Mouse (Mus musculus) left cerebral cortex, adult 18-20 months (tissue): ENCODE data around the gene Rnf212. TPM values are rescaled to one million over a fixed set of nuclear protein-coding genes. Genes with fewer than 3 reads are reported as not detected.

Experiments
- DNase-seq, 2 experiments: peaks; one replicate each; pipeline ENCODE4 v3.0.0; 2021 to 2022; ENCODE audit warnings: low spot score in 2 of 2, mixed read lengths in 1 of 2
- total RNA-seq, 2 experiments: library from RNA; stranded (reverse); gene quantifications; 2 replicates each; pipeline ENCODE4 v1.2.3; 2021

The Rnf212 gene
- total RNA-seq, 2 experiments from 2014 or later = not detected

DNA sequence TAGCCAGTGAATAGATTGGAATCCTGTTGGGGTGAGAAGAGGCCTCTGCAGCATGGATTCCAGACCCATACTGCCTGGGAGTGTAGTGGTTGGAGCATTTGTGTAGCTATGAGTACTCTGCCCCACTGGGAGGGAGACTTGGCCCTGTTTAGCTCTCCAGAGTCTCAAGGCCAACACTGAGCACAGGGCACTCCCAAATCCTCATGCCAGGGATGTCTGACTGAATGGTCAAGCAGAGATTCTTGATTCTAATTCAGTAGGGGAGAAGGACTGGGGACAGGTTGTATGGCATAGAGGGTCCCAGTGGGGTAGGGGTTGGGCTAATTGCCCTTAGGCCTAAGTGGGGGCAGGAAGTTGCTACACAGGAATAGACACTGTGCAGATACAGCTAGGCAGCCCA, 61.1 kb downstream of the Rnf212 start:
- DNase-seq = no peak

GRCm38 (mm10) chr5:108713096-108713495, 61.7 kb downstream of the Rnf212 start:
- DNase-seq = no peak

- DNase-seq = no peak
Observed at GRCm38 (mm10) chr5:108711968-108712367, 62.8 kb downstream of the Rnf212 start.

GRCm38 (mm10) chr5:108708981-108709731, 65.6 kb downstream of the Rnf212 start:
- DNase-seq = no peak

DNA sequence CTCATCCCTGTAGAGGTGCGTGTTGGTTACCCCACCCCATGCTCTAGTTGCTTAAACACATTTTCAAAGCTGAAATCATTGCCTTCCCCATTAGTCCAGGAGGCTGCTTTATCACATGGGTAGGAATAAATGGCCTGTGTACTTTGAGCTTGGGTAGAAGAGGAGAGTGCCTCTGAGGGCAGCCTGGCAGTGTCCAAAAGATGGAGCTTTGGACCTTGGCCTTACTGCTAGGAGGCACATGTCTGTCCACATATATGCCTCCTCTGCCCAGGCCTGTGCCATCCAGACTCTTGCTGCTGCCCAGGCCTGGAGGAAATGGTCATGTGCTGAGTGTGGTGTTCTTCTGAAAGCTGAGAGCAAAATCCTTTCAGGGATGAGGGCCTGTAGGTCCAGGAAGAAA, 66.4 kb downstream of the Rnf212 start:
- no peak for DNase-seq

- DNase-seq = no peak
Observed at GRCm38 (mm10) chr5:108707758-108708157, 67.0 kb downstream of the Rnf212 start.

- DNase-seq = no peak
Observed at GRCm38 (mm10) chr5:108703754-108704626, 70.8 kb downstream of the Rnf212 start.

- DNase-seq = no peak
Observed at GRCm38 (mm10) chr5:108701341-108702021, 73.3 kb downstream of the Rnf212 start.

GRCm38 (mm10) chr5:108700346-108700745, 74.4 kb downstream of the Rnf212 start:
- no peak for DNase-seq

DNA sequence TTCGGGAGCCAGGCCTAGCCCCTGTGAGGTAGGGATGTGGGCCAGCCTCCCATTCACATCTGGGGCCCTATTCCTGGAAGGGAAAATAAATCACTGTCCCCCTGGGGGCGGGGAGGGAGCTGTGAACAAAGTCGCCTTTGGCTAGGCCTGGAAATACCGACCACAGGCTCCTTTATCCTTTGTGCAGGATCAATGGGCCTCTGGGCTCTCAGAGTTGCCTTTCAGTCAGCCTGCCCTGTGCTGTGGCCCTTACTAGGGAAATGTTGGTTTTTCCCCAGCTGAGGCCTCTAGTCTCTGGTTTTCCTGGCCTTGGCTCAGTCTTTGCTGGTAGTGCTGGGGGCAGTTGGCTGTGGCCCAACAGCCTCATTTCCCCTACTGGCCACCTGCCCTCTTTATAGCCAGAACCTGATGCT, 77.4 kb downstream of the Rnf212 start:
- peak; percentile 31 to 39 for DNase-seq

DNA sequence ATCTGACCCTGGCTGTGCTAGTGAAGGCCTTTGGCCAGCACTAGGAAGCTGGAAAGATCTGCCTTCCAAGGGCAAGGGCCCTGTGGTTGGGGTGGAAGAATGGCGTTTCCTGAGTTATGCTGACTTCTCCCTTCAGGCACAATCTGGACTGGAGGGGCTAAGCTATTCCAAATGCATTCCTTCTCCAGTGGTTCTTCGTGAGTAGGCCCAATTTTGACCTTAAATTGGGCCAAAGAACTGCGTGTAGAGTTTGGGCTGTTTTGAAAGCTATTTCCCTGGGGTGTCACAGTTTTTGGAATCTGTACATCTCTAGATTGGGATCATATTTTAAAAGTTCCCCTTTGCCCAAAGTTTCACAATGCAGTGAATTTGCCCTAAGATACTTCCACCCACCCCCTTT, 78.2 kb downstream of the Rnf212 start:
- no peak for DNase-seq

DNA sequence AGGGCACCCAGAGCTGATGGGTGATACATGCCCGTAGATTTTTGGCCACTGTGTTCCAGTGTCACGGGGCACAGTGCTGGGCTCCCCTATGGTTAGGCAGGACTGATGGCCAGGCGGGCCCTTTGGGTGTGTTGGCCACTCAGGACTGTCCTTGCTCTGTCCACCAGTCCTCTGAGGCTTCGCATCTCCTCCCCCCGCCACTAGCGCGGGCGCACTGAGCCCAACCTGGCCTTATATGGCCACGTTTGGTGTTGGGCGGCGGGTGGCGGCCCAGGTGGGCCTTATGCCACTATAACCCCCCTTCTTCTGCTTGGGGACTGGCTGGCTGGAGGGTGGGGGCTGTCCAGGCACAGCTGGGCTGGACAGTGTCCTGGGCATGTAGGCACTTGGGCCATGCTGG, 78.9 kb downstream of the Rnf212 start:
- DNase-seq = no peak

- DNase-seq = no peak
Observed at GRCm38 (mm10) chr5:108694352-108695261, 80.2 kb downstream of the Rnf212 start.

GRCm38 (mm10) chr5:108693872-108694288, 80.9 kb downstream of the Rnf212 start:
- DNase-seq = peak; percentile 64 to 71

- DNase-seq = no peak
Observed at GRCm38 (mm10) chr5:108692271-108692670, 82.5 kb downstream of the Rnf212 start, which contains the start of gene Fgfrl1. Gene Fgfrl1, plus strand, starts transcription at chr5:108692382.

DNA sequence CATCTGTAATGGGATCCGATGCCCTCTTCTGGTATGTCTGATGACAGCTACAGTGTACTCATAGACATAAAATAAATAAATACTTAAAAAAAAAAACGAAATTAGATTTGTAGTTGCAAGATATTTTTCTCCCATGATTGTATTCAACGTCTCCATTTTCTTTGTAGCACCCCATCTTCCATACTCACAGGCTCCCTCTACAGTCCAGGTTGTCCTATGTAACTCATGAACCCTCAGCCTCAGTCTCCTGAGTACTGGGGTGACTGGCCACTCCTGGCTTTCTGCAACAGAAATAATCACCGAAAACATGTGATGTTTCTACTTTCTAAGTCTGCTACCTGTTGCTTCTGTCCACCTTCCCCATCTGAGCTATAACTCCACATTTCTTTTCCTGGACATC, 83.6 kb downstream of the Rnf212 start:
- DNase-seq = no peak

DNA sequence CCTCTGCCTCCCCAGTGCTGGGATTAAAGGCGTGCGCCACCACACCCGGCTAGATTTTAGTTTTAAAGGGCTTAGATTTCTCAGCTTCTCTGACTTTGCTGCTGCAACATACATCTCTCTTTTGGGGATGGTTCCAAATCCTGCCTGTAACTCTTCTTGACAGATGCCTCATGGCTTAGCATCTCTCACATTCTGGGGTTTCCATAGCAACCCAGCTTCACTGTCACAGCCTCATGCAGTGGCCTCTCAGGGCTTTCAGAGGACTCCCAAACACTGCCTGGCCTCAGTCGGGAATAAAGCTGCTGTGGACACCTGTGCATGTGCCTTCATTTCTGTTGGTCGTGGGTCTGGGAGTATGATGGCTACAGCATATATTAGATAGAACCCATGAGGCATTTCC, 85.7 kb downstream of the Rnf212 start:
- no peak for DNase-seq

- no peak for DNase-seq
Observed at GRCm38 (mm10) chr5:108680871-108681270, 93.9 kb downstream of the Rnf212 start.

DNA sequence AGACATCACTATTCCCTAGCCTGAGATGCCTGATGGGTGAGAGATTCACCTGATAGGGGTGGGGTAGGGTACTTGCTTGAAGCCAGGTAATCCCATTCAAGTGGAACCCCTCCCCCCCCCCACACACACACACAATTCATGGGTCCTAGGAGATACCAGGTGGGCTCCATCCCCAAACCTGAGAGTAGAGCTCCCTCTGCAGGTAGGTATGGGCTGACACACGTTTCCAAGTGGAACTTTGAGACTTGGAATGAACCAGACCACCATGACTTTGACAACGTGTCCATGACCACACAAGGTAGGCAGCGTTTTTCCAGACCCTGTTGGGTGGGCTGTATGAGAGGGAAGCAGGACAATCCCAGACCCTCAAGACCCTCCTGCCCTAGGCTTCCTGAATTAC, 94.9 kb downstream of the Rnf212 start:
- DNase-seq = no peak
